ENCODE assay signal across 24 mouse cellular contexts in the genomic region with DNA sequence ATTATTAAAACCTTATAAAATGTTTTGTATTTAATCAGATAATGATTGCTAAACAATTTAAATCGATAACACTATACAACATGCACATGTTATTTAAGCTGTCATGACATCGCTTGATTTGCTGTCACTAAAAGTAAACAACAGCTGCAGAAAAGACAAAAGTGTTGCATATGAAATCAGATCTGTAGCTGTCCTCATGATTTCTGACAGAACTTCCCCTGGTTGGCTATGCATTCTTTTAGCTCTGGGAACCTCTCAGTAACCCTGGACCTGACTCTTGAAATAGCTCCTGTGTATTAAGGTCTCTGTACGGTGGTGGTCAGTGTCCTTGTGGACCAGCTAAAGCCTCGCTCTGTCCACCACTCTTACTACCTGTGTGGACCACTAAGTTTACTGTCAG. TPM values are rescaled to one million over a fixed set of nuclear protein-coding genes. Genes with fewer than 3 reads are reported as not detected.
"Had no signal": no experiment of that assay in that cellular context is flagged by ENCODE, and none has a peak within 500 bp of the region (broad histone marks: within the 10 kb centered on the region; RNA-seq: fewer than 3 reads in every experiment).

No protein-coding gene starts in this region.

- H3K27ac ChIP-seq: kidney, postnatal 0 days; layer of hippocampus, adult 2 months; liver, embryonic 13.5 days; midbrain, embryonic 10.5 days; midbrain, embryonic 13.5 days; neural tube, embryonic 13.5 days had no signal

- H3K4me2 ChIP-seq: liver, embryonic 13.5 days; midbrain, embryonic 13.5 days; neural tube, embryonic 13.5 days had no signal

- H3K4me3 ChIP-seq: layer of hippocampus, adult 2 months; liver, embryonic 13.5 days; megakaryocyte, embryonic 14.5 days; midbrain, embryonic 10.5 days; midbrain, embryonic 13.5 days; myocyte; neural tube, embryonic 13.5 days had no signal

- DNase-seq: layer of hippocampus, adult 9-11 months; liver, embryonic 13.5 days; lung, adult 2 months; lung, postnatal 36 days; thymus, adult 18-20 months; thymus, postnatal 36 days had no signal

- H3K4me1 ChIP-seq: liver, embryonic 13.5 days; megakaryocyte, embryonic 14.5 days; midbrain, embryonic 10.5 days; midbrain, embryonic 13.5 days; neural tube, embryonic 13.5 days had no signal

- H3K27me3 ChIP-seq: liver, embryonic 13.5 days; megakaryocyte, embryonic 14.5 days; midbrain, embryonic 13.5 days; neural tube, embryonic 13.5 days had no signal

- H3K36me3 ChIP-seq: liver, embryonic 13.5 days; midbrain, embryonic 10.5 days; midbrain, embryonic 13.5 days; neural tube, embryonic 13.5 days had no signal

- H3K9me3 ChIP-seq: liver, embryonic 13.5 days; midbrain, embryonic 10.5 days; midbrain, embryonic 13.5 days; neural tube, embryonic 13.5 days had no signal

- H3K9ac ChIP-seq: liver, embryonic 13.5 days; midbrain, embryonic 13.5 days; neural tube, embryonic 13.5 days had no signal

- ATAC-seq: lung, postnatal 0 days; midbrain, embryonic 13.5 days; midbrain, embryonic 16.5 days had no signal

RNA-seq across cellular contexts. Expression of gene Gm11232, which starts 30.7 kb away (rescaled TPM):
- total RNA-seq: layer of hippocampus, adult 2 months; layer of hippocampus, postnatal 25 days; left cerebral cortex, adult 18-20 months; left cerebral cortex, postnatal 25 days; liver, adult 2 months; monocyte, adult 5-6 weeks; neutrophil, adult 5-6 weeks had no signal
- polyA plus RNA-seq: liver, adult 2 months; liver, embryonic 13.5 days; liver, embryonic 16.5 days; lung, adult 2 months; lung, postnatal 0 days; midbrain, embryonic 10.5 days; midbrain, embryonic 13.5 days; midbrain, embryonic 16.5 days; myocyte; small intestine, adult 2 months; testis, adult 2 months had no signal
